Mouse (Mus musculus): Measurements from ENCODE around the gene Sftpd. TPM values are rescaled to one million over a fixed set of nuclear protein-coding genes. Genes with fewer than 3 reads are reported as not detected.

Gene Sftpd
- not detected in 2 replicates for total RNA-seq (2012; rRNA removed)
- not detected in 2 replicates for total RNA-seq (2014; rRNA removed)
- not detected in 2 replicates for polyA plus RNA-seq (2012; ENCODE audit: insufficient read length, low read depth)

GRCm38 (mm10) chr14:41185059-41185821, at the start of gene Sftpd:
Gene Sftpd, minus strand, starts transcription at chr14:41185149.
- no peaks in the 10 kb centered on the region for H3K79me2 ChIP-seq (replicated peaks; ENCODE audit: control insufficient read depth, extremely low read depth, insufficient read depth, poor library complexity, severe bottlenecking)
- no peaks in the 10 kb centered on the region for H3K9me3 ChIP-seq (replicated peaks; ENCODE audit: low read length)
- H3K27me3 ChIP-seq (replicated peaks), result no peaks in the 10 kb centered on the region
- no peak within 1 kb of the TSS for H3K4me3 ChIP-seq (replicated peaks in 1 of 3; ENCODE audit: low read depth in 2 of 3, low read length in 2 of 3, poor library complexity in 1 of 3)
- no peak within 1 kb of the TSS for H3K9ac ChIP-seq (ENCODE audit: insufficient read depth, low read depth)
- no peak within 1 kb of the TSS for H3K27ac ChIP-seq (ENCODE audit: insufficient read depth, low read depth)
- dilution Hi-C loops (cut with MboI; ENCODE audit: extremely low pct_ligation_motif_present, extremely low pct_unique_long_range_greater_than_20kb, low sequenced_read_pairs), result no loop called here
- TF ChIP-seq MEF2A (IDR thresholded peaks at IDR 0.05; ENCODE audit: borderline replicate concordance, low read depth, low read length) (no peak), ZNF384 (IDR thresholded peaks at IDR 0.05; ENCODE audit: low read depth, low read length) (peak; percentile 38; the same call in 1 of the 2 replicates), IRF4 (IDR thresholded peaks at IDR 0.05; ENCODE audit: low read depth, low read length) (no peak)
- H3K4me1 ChIP-seq (ENCODE audit: control insufficient read depth in 1 of 2, insufficient read depth in 2 of 2), result 0 out of 4 replicates have a peak, but pooled peaks cover 0 to 5% of the 10 kb centered on the region in 2 experiments
- in situ Hi-C loops (cut with MboI; ENCODE audit: low pct_ligation_motif_present, low pct_unique_long_range_greater_than_20kb, low sequenced_read_pairs), result no loop called here
- H3K36me3 ChIP-seq (replicated peaks in 1 of 2; ENCODE audit: control insufficient read depth in 1 of 2, insufficient read depth in 1 of 2, low read length in 1 of 2), result no peaks in the 10 kb centered on the region
- DNase-seq (ENCODE audit: extremely low read depth), result no peak
- H3K4me2 ChIP-seq (ENCODE audit: insufficient read depth, low read depth, poor library complexity, severe bottlenecking), result no peak within 1 kb of the TSS; the same call in 1 of the 2 replicates

GRCm38 (mm10) chr14:41198037-41198730, 13.2 kb upstream of the Sftpd start:
- Histone ChIP-seq H3K4me3 (replicated peaks in 1 of 3; ENCODE audit: low read depth in 2 of 3, low read length in 2 of 3, poor library complexity in 1 of 3) (no peak overlapping the region), H3K4me1 (ENCODE audit: control insufficient read depth in 1 of 2, insufficient read depth in 2 of 2) (peaks cover 4 to 17% of the 10 kb centered on the region in 2 experiments; a peak in 2 of 4 replicates), H3K27me3 (replicated peaks) (no peaks in the 10 kb centered on the region), H3K36me3 (replicated peaks in 1 of 2; ENCODE audit: control insufficient read depth in 1 of 2, insufficient read depth in 1 of 2, low read length in 1 of 2) (no peaks in the 10 kb centered on the region), H3K27ac (ENCODE audit: insufficient read depth, low read depth) (no peak overlapping the region), H3K4me2 (ENCODE audit: insufficient read depth, low read depth, poor library complexity, severe bottlenecking) (no peak overlapping the region), H3K9ac (ENCODE audit: insufficient read depth, low read depth) (no peak overlapping the region), H3K9me3 (replicated peaks; ENCODE audit: low read length) (peaks cover 10% of the 10 kb centered on the region), H3K79me2 (replicated peaks; ENCODE audit: control insufficient read depth, extremely low read depth, insufficient read depth, poor library complexity, severe bottlenecking) (no peaks in the 10 kb centered on the region)
- in situ Hi-C loops (cut with MboI; ENCODE audit: low pct_ligation_motif_present, low pct_unique_long_range_greater_than_20kb, low sequenced_read_pairs), result no loop called here
- no peak for TF ChIP-seq MXI1 (IDR thresholded peaks at IDR 0.05; ENCODE audit: low read depth, low read length)
- TF ChIP-seq POLR2AphosphoS2 (IDR thresholded peaks at IDR 0.05; ENCODE audit: low read depth, low read length), result no peak
- no peak for TF ChIP-seq MAFK (IDR thresholded peaks at IDR 0.05; ENCODE audit: insufficient replicate concordance, low read length)
- no peak for TF ChIP-seq MYC (IDR thresholded peaks at IDR 0.05; ENCODE audit: low read depth, low read length)
- TF ChIP-seq JUN (IDR thresholded peaks at IDR 0.05; ENCODE audit: insufficient read depth, low read depth, low read length), result no peak
- no peak for TF ChIP-seq MAZ (IDR thresholded peaks at IDR 0.05; ENCODE audit: low read depth, low read length)
- no peak for TF ChIP-seq CHD1 (IDR thresholded peaks at IDR 0.05; ENCODE audit: low read depth, low read length)
- TF ChIP-seq USF1 (IDR thresholded peaks at IDR 0.05; ENCODE audit: low read depth, low read length), result no peak
- no peak for TF ChIP-seq POLR2A (IDR thresholded peaks at IDR 0.05; ENCODE audit: low read depth, low read length)
- no peak for TF ChIP-seq ZC3H11A (IDR thresholded peaks at IDR 0.05; ENCODE audit: low read depth, low read length)
- TF ChIP-seq RAD21 (IDR thresholded peaks at IDR 0.05; ENCODE audit: low read depth, low read length), result no peak
- TF ChIP-seq ELF1 (IDR thresholded peaks at IDR 0.05; ENCODE audit: low read depth, low read length), result no peak
- TF ChIP-seq SMC3 (IDR thresholded peaks at IDR 0.05; ENCODE audit: low read depth, low read length), result no peak
- peak; percentile 6 for DNase-seq (ENCODE audit: extremely low read depth)
- dilution Hi-C loops (cut with MboI; ENCODE audit: extremely low pct_ligation_motif_present, extremely low pct_unique_long_range_greater_than_20kb, low sequenced_read_pairs), result no loop called here
